10 mouse cellular contexts compared by ENCODE assay signal in genomic region chr13:113879651-113880327, GRCm38 (mm10).
A peak's percentile ranks its signal among the peaks of the same experiment; 100 is the strongest.
DNase-seq lines count a peak whose midpoint lies in the region; ATAC-seq lines count a peak whose summit lies in the region.
"Had no signal": no experiment of that assay in that cellular context is flagged by ENCODE, and none has a peak within 500 bp of the region (broad histone marks: within the 10 kb centered on the region; RNA-seq: fewer than 3 reads in every experiment).

No protein-coding gene starts in this region.

- no peak overlapping the region for H3K27ac ChIP-seq in heart, embryonic 14.5 days (replicated peaks in 1 of 2; ENCODE audit: control insufficient read depth in 1 of 2, insufficient read depth in 1 of 2, low read depth in 2 of 2, low read length in 2 of 2)
- H3K27ac ChIP-seq in hindbrain, embryonic 14.5 days: no peak overlapping the region
- no peak overlapping the region for H3K27ac ChIP-seq in midbrain, embryonic 13.5 days

- H3K36me3 ChIP-seq in heart, embryonic 14.5 days (ENCODE audit: control insufficient read depth, insufficient read depth, low read length): no peaks in the 10 kb centered on the region
- H3K36me3 ChIP-seq in hindbrain, embryonic 14.5 days (replicated peaks; ENCODE audit: control insufficient read depth, insufficient read depth): no peaks in the 10 kb centered on the region
- H3K36me3 ChIP-seq in midbrain, embryonic 13.5 days: no peaks in the 10 kb centered on the region

- no peak for DNase-seq in heart, adult 8-10 months (ENCODE audit: low spot score)
- peak; percentile 58 for DNase-seq in embryo, embryonic 9.5 days (ENCODE audit: extremely low spot score)
- DNase-seq in hindbrain, embryonic 14.5 days (ENCODE audit: low spot score): no peak
- no peak for DNase-seq in thymus, postnatal 36 days
- DNase-seq in cerebellum, adult 9-11 months: no peak
- DNase-seq in right cerebral cortex, postnatal 4 days: no peak
- DNase-seq: cerebellum, adult 11-12 months; heart, adult 11 months had no signal

- no peak overlapping the region for H3K9ac ChIP-seq in heart, embryonic 14.5 days (ENCODE audit: low read length)
- H3K9ac ChIP-seq in hindbrain, embryonic 14.5 days: no peak overlapping the region; the same call in 1 of the 2 replicates
- no peak overlapping the region for H3K9ac ChIP-seq in midbrain, embryonic 13.5 days (replicated peaks)

- H3K4me2 ChIP-seq in heart, embryonic 14.5 days (ENCODE audit: low read length): peak overlapping the region; percentile 55
- H3K4me2 ChIP-seq in hindbrain, embryonic 14.5 days (replicated peaks): peak overlapping the region; percentile 29
- peak overlapping the region; percentile 44 for H3K4me2 ChIP-seq in midbrain, embryonic 13.5 days (replicated peaks)

- no peak for ATAC-seq in heart, embryonic 14.5 days (ENCODE audit: insufficient number of reproducible peaks, insufficient read depth, low FRiP score, low read depth)
- ATAC-seq in hindbrain, embryonic 14.5 days (ENCODE audit: low FRiP score): peak; percentile 64
- ATAC-seq in midbrain, embryonic 13.5 days: peak; percentile 86

- H3K4me3 ChIP-seq in heart, embryonic 14.5 days (ENCODE audit: control insufficient read depth in 1 of 2, insufficient read depth in 1 of 2, low read depth in 1 of 2, low read length in 2 of 2): no peak overlapping the region
- H3K4me3 ChIP-seq in hindbrain, embryonic 14.5 days (replicated peaks; ENCODE audit: low read length): no peak overlapping the region
- 0 out of 2 replicates have a peak overlapping the region, but pooled peaks have one; percentile 7 for H3K4me3 ChIP-seq in midbrain, embryonic 13.5 days (replicated peaks)

- 62% methylated on average over 20 of the region's 20 CpGs for whole genome bisulfite sequencing in heart, embryonic 14.5 days
- WGBS in hindbrain, embryonic 14.5 days: 16% methylated on average over 20 of the region's 20 CpGs
- WGBS in midbrain, embryonic 13.5 days: 11% methylated on average over 20 of the region's 20 CpGs

- H3K4me1 ChIP-seq in heart, embryonic 14.5 days (ENCODE audit: control insufficient read depth in 2 of 2, insufficient read depth in 2 of 2, low read length in 2 of 2): peaks cover 8 to 13% of the 10 kb centered on the region in 2 experiments
- peaks cover 32% of the 10 kb centered on the region for H3K4me1 ChIP-seq in hindbrain, embryonic 14.5 days (replicated peaks; ENCODE audit: control insufficient read depth, insufficient read depth, low read length)
- H3K4me1 ChIP-seq in midbrain, embryonic 13.5 days (replicated peaks): peaks cover 48% of the 10 kb centered on the region

- no peaks in the 10 kb centered on the region for H3K27me3 ChIP-seq in heart, embryonic 14.5 days (ENCODE audit: control insufficient read depth, insufficient read depth, low read length)
- no peaks in the 10 kb centered on the region for H3K27me3 ChIP-seq in hindbrain, embryonic 14.5 days (ENCODE audit: control insufficient read depth, insufficient read depth, low read length)
- H3K27me3 ChIP-seq in midbrain, embryonic 13.5 days: no peaks in the 10 kb centered on the region

- H3K9me3 ChIP-seq in heart, embryonic 14.5 days (ENCODE audit: control insufficient read depth, low read length): no peaks in the 10 kb centered on the region
- H3K9me3 ChIP-seq in hindbrain, embryonic 14.5 days (ENCODE audit: control insufficient read depth, low read length): no peaks in the 10 kb centered on the region
- H3K9me3 ChIP-seq in midbrain, embryonic 13.5 days: no peaks in the 10 kb centered on the region
